Mouse (Mus musculus): ENCODE measurements around the gene Arhgap33.

Gene Arhgap33

GRCm38 (mm10) chr7:30534633-30535577 is at the start of gene Arhgap33:
Arhgap33 (minus strand) TSS chr7:30535060.
- DNase-seq (ENCODE audit: low read depth) = peak; percentile 99

GRCm38 (mm10) chr7:30584339-30584738 is 49.5 kb upstream of the Arhgap33 start:
- no peak for DNase-seq (ENCODE audit: low read depth)

GRCm38 (mm10) chr7:30581547-30581946 is 46.7 kb upstream of the Arhgap33 start:
- no peak for DNase-seq (ENCODE audit: low read depth)

GRCm38 (mm10) chr7:30579950-30580349 is 45.1 kb upstream of the Arhgap33 start:
- no peak for DNase-seq (ENCODE audit: low read depth)

GRCm38 (mm10) chr7:30572969-30573368 is 38.1 kb upstream of the Arhgap33 start:
- DNase-seq (ENCODE audit: low read depth) = no peak

GRCm38 (mm10) chr7:30572389-30572788 is 37.5 kb upstream of the Arhgap33 start:
- no peak for DNase-seq (ENCODE audit: low read depth)

- no peak for DNase-seq (ENCODE audit: low read depth)
Measured at GRCm38 (mm10) chr7:30567555-30567954, 32.7 kb upstream of the Arhgap33 start.

GRCm38 (mm10) chr7:30566033-30566432 is 31.2 kb upstream of the Arhgap33 start:
- DNase-seq (ENCODE audit: low read depth) = no peak

GRCm38 (mm10) chr7:30564970-30565571 is 30.2 kb upstream of the Arhgap33 start, which contains the start of gene Igflr1:
Igflr1 (plus strand) TSS chr7:30565427.
- peak; percentile 76 for DNase-seq (ENCODE audit: low read depth)

GRCm38 (mm10) chr7:30563906-30564280 is 29.0 kb upstream of the Arhgap33 start:
- DNase-seq (ENCODE audit: low read depth) = peak; percentile 93

GRCm38 (mm10) chr7:30563117-30563905 is 28.5 kb upstream of the Arhgap33 start, which contains the start of the genes U2af1l4, Gm49396 and Psenen:
U2af1l4 (plus strand) TSS chr7:30563301.
Gm49396 (plus strand) TSS chr7:30563344.
Psenen (minus strand) TSS chr7:30563627.
- peak; percentile 100 for DNase-seq (ENCODE audit: low read depth)

GRCm38 (mm10) chr7:30562526-30563116 is 27.8 kb upstream of the Arhgap33 start:
- no peak for DNase-seq (ENCODE audit: low read depth)

- DNase-seq (ENCODE audit: low read depth) = no peak
Measured at GRCm38 (mm10) chr7:30560296-30560695, 25.4 kb upstream of the Arhgap33 start.

GRCm38 (mm10) chr7:30559443-30559954 is 24.6 kb upstream of the Arhgap33 start, which contains the start of gene Lin37:
Lin37 (minus strand) TSS chr7:30559838.
- peak; percentile 96 for DNase-seq (ENCODE audit: low read depth)

GRCm38 (mm10) chr7:30558656-30559442 is 24.0 kb upstream of the Arhgap33 start:
- DNase-seq (ENCODE audit: low read depth) = peak; percentile 53

- no peak for DNase-seq (ENCODE audit: low read depth)
Measured at GRCm38 (mm10) chr7:30557901-30558514, 23.1 kb upstream of the Arhgap33 start.

- DNase-seq (ENCODE audit: low read depth) = peak; percentile 59
Measured at GRCm38 (mm10) chr7:30556894-30557536, 22.2 kb upstream of the Arhgap33 start.

GRCm38 (mm10) chr7:30553810-30554584 is 19.1 kb upstream of the Arhgap33 start:
- no peak for DNase-seq (ENCODE audit: low read depth)

Data from induced T-regulatory cell, adult 2 months (primary cell).